ENCODE assay signal across 27 mouse cellular contexts in the genomic region with DNA sequence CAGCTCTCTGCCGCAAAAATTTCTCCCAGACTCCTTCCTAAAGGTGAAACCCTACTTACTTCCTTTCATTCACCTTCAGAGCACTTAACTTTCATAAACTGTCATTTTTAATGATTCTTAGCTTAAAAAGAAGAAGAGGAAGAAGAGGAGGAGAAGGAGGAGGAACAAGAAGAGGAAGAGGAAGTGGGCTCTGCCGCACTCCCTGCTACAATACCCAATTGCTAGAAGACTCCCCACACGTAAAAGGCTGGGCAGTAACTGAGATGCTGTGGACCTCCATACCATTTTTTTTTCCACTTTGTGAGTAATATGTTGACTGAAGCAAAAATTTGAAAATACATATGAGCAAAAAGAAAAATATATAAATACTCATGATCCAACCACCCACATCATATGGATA. TPM values are rescaled to one million over a fixed set of nuclear protein-coding genes. Genes with fewer than 3 reads are reported as not detected.
A peak's percentile ranks its signal among the peaks of the same experiment; 100 is the strongest.
DNase-seq lines count a peak whose midpoint lies in the region; ATAC-seq and TF ChIP-seq lines count a peak whose summit lies in the region.
"Had no signal": no experiment of that assay in that cellular context is flagged by ENCODE, and none has a peak within 500 bp of the region (broad histone marks: within the 10 kb centered on the region; RNA-seq: fewer than 3 reads in every experiment).

No protein-coding gene starts in this region.

- TF ChIP-seq POLR2A in lung, adult 2 months (IDR thresholded peaks at IDR 0.05; ENCODE audit: borderline replicate concordance, extremely low read depth, low read depth, low read length): no peak
- no peak for TF ChIP-seq POLR2A in CH12.LX (IDR thresholded peaks at IDR 0.05; ENCODE audit: low read depth, low read length)

- TF ChIP-seq RAD21 in CH12.LX (IDR thresholded peaks at IDR 0.05; ENCODE audit: low read depth, low read length): no peak

- no peak overlapping the region for H3K4me2 ChIP-seq in CH12.LX (ENCODE audit: insufficient read depth, low read depth, poor library complexity, severe bottlenecking)
- H3K4me2 ChIP-seq: embryonic facial prominence, embryonic 13.5 days; forebrain, embryonic 13.5 days; heart, embryonic 15.5 days; hindbrain, embryonic 15.5 days; limb, embryonic 13.5 days; liver, embryonic 13.5 days; lung, embryonic 15.5 days; midbrain, embryonic 11.5 days had no signal

- no peaks in the 10 kb centered on the region for H3K9me3 ChIP-seq in CH12.LX (replicated peaks; ENCODE audit: low read length)
- H3K9me3 ChIP-seq: embryonic facial prominence, embryonic 13.5 days; forebrain, embryonic 13.5 days; heart, embryonic 15.5 days; hindbrain, embryonic 15.5 days; limb, embryonic 13.5 days; liver, embryonic 13.5 days; lung, embryonic 15.5 days had no signal

- in situ Hi-C loops in CH12.LX (cut with MboI; ENCODE audit: low pct_ligation_motif_present, low pct_unique_long_range_greater_than_20kb, low sequenced_read_pairs): no loop called here

- peak; percentile 69 for ATAC-seq in common myeloid progenitor, adult 5-6 weeks (replicated peaks; ENCODE audit: low read depth, poor library complexity, severe bottlenecking)
- ATAC-seq in monocyte, adult 5-6 weeks (replicated peaks; ENCODE audit: insufficient number of reproducible peaks, low FRiP score, low TSS enrichment, poor library complexity, severe bottlenecking): peak; percentile 47; the same call in 1 of the 2 replicates
- ATAC-seq: forebrain, embryonic 13.5 days had no signal

- H3K9ac ChIP-seq in CH12.LX (ENCODE audit: insufficient read depth, low read depth): no peak overlapping the region
- H3K9ac ChIP-seq: embryonic facial prominence, embryonic 13.5 days; forebrain, embryonic 13.5 days; heart, embryonic 15.5 days; hindbrain, embryonic 15.5 days; limb, embryonic 13.5 days; liver, embryonic 13.5 days; lung, embryonic 15.5 days had no signal

- WGBS in lung, adult 2 months: 56% methylated on average over 3 of the region's 3 CpGs

- peaks cover 6% of the 10 kb centered on the region for H3K79me2 ChIP-seq in CH12.LX (replicated peaks; ENCODE audit: control insufficient read depth, extremely low read depth, insufficient read depth, poor library complexity, severe bottlenecking)

- 0 out of 2 replicates have a peak, but pooled peaks have one; percentile 25 for TF ChIP-seq EP300 in CH12.LX (IDR thresholded peaks at IDR 0.05; ENCODE audit: low read length)

- dilution Hi-C loops in CH12.LX (cut with MboI; ENCODE audit: extremely low pct_ligation_motif_present, extremely low pct_unique_long_range_greater_than_20kb, low sequenced_read_pairs): no loop called here

- peaks cover 15% of the 10 kb centered on the region for H3K4me1 ChIP-seq in lung, adult 2 months (ENCODE audit: control insufficient read depth, insufficient read depth, low read length)
- peaks cover 17 to 71% of the 10 kb centered on the region in 2 experiments for H3K4me1 ChIP-seq in CH12.LX (ENCODE audit: control insufficient read depth in 1 of 2, insufficient read depth in 2 of 2)

- DNase-seq in lung, postnatal 36 days: peak; percentile 21
- DNase-seq in lung, adult 2 months: no peak
- peak; percentile 63 for DNase-seq in CH12.LX (ENCODE audit: extremely low read depth)
- no peak for DNase-seq in adrenal gland, postnatal 14 days
- DNase-seq in layer of hippocampus, adult 2 months (ENCODE audit: low spot score in 2 of 2): no peak
- DNase-seq in cerebellum, adult 11-12 months: no peak
- DNase-seq: adrenal gland, postnatal 36 days; cerebellum, adult 18-20 months; cerebellum, postnatal 14 days; gastrocnemius, postnatal 36 days; heart, postnatal 4 days; kidney, adult 8-10 months; kidney, postnatal 14 days; liver, embryonic 13.5 days; lung, postnatal 4 days; retina, postnatal 1 day; thymus, postnatal 14 days had no signal

- no peak overlapping the region for H3K4me3 ChIP-seq in lung, adult 2 months (replicated peaks; ENCODE audit: extremely low read depth, low read depth, low read length)
- no peak overlapping the region for H3K4me3 ChIP-seq in CH12.LX (replicated peaks in 1 of 3; ENCODE audit: low read depth in 2 of 3, low read length in 2 of 3, poor library complexity in 1 of 3)
- H3K4me3 ChIP-seq in layer of hippocampus, adult 2 months: no peak overlapping the region
- H3K4me3 ChIP-seq: embryonic facial prominence, embryonic 13.5 days; erythroblast, embryonic 14.5 days; forebrain, embryonic 13.5 days; heart, embryonic 15.5 days; hindbrain, embryonic 15.5 days; limb, embryonic 13.5 days; liver, embryonic 13.5 days; lung, embryonic 15.5 days had no signal

- no peak overlapping the region for H3K27ac ChIP-seq in CH12.LX (ENCODE audit: insufficient read depth, low read depth)
- H3K27ac ChIP-seq in layer of hippocampus, adult 2 months: no peak overlapping the region
- H3K27ac ChIP-seq: embryonic facial prominence, embryonic 13.5 days; forebrain, embryonic 13.5 days; heart, embryonic 15.5 days; hindbrain, embryonic 15.5 days; limb, embryonic 13.5 days; liver, embryonic 13.5 days; lung, embryonic 15.5 days had no signal

- peaks cover 23 to 81% of the 10 kb centered on the region in 2 experiments for H3K36me3 ChIP-seq in CH12.LX (replicated peaks in 1 of 2; ENCODE audit: control insufficient read depth in 1 of 2, insufficient read depth in 1 of 2, low read length in 1 of 2)
- H3K36me3 ChIP-seq: heart, embryonic 15.5 days; hindbrain, embryonic 15.5 days; limb, embryonic 13.5 days; liver, embryonic 13.5 days; lung, embryonic 15.5 days had no signal

- TF ChIP-seq CTCF in lung, adult 2 months (IDR thresholded peaks at IDR 0.05; ENCODE audit: insufficient read depth, low read length): no peak
- no peak for TF ChIP-seq CTCF in CH12.LX (conservative IDR thresholded peaks at IDR 0.05 in 1 of 2, IDR thresholded peaks at IDR 0.05 in 1 of 2; ENCODE audit: low read depth in 2 of 2, low read length in 2 of 2)
- no peak for TF ChIP-seq CTCF in layer of hippocampus, adult 2 months (conservative IDR thresholded peaks at IDR 0.05)

- H3K27me3 ChIP-seq in CH12.LX (replicated peaks): no peaks in the 10 kb centered on the region
- H3K27me3 ChIP-seq: embryonic facial prominence, embryonic 13.5 days; forebrain, embryonic 13.5 days; heart, embryonic 15.5 days; hindbrain, embryonic 15.5 days; limb, embryonic 13.5 days; liver, embryonic 13.5 days; lung, embryonic 15.5 days had no signal

TF ChIP-seq in CH12.LX, 34 proteins besides CTCF, POLR2A, EP300 and RAD21:
- peak; percentile 35; the same call in 1 of the 2 replicates for TF ChIP-seq ELF1 (IDR thresholded peaks at IDR 0.05; ENCODE audit: low read depth, low read length)
- no peak for TF ChIP-seq NRF1 (IDR thresholded peaks at IDR 0.05; ENCODE audit: low read depth, low read length)

RNA-seq across cellular contexts. Expression of gene Fam49b, which starts 57.1 kb away (rescaled TPM):
- 19.1 and 23.1 TPM in 2 replicates for polyA plus RNA-seq in lung, adult 2 months (2012; rRNA removed)
- total RNA-seq in CH12.LX (2012; rRNA removed): 85.0 and 113 TPM in 2 replicates
- total RNA-seq in CH12.LX (2014; rRNA removed): 546 and 568 TPM in 2 replicates
- 266 and 329 TPM in 2 replicates for polyA plus RNA-seq in CH12.LX (2012; ENCODE audit: insufficient read length, low read depth)
- total RNA-seq in common myeloid progenitor, adult 5-6 weeks (2017): 118 and 148 TPM in 2 replicates
- total RNA-seq in monocyte, adult 5-6 weeks (2017): 420 to 436 TPM (median 435 TPM) in 3 replicates
- total RNA-seq in adrenal gland, postnatal 14 days (2021): 29.9 and 44.5 TPM in 2 replicates
- 100 to 1,000 TPM; 123 to 125 TPM for total RNA-seq in layer of hippocampus, adult 2 months (2021)

Comparison
In these comparisons a context has a peak if more than half of its experiments do, and no peak if none do; other contexts are left out.
1. DNase-seq: peak in lung, postnatal 36 days (single experiment) and CH12.LX (single experiment); none in lung, adult 2 months (single experiment), adrenal gland, postnatal 14 days (single experiment), layer of hippocampus, adult 2 months (0 of 2) and cerebellum, adult 11-12 months (single experiment).